Mouse (Mus musculus) central nervous system, embryonic 11.5 days (tissue): Measurements from ENCODE around the gene Smo. TPM values are rescaled to one million over a fixed set of nuclear protein-coding genes. Genes with fewer than 3 reads are reported as not detected.

Experiments
- polyA plus RNA-seq: library from polyadenylated mRNA; depleted of rRNA; stranded (reverse); fragments of >200 nt; gene quantifications from 2 replicates; pipeline ENCODE4 v1.2.3, GENCODE M21; 2012; rRNA removed

Gene Smo
- polyA plus RNA-seq = 64.5 and 82.2 TPM in 2 replicates

GRCm38 (mm10) chr6:29735336-29735688 lies at the start of gene Smo:
TSS of gene Smo (plus strand) at chr6:29735503.

GRCm38 (mm10) chr6:29693953-29694352 lies 41.4 kb upstream of the Smo start, which contains the start of gene Tspan33:
TSS of gene Tspan33 (plus strand) at chr6:29694222.

GRCm38 (mm10) chr6:29767813-29768660 lies 32.7 kb downstream of the Smo start, which contains the start of gene Ahcyl2:
TSS of gene Ahcyl2 (plus strand) at chr6:29768011.

Other genes with a start within 250 kb of the Smo start
- 37.7 and 61.8 TPM in 2 replicates for gene Kcp, start 227.6 kb upstream of the Smo start, polyA plus RNA-seq
- gene Irf5, start 208.9 kb upstream of the Smo start, polyA plus RNA-seq = 1.5 and 4.3 TPM in 2 replicates
- 74.3 and 93.2 TPM in 2 replicates for gene Tnpo3, start 125.6 kb upstream of the Smo start, polyA plus RNA-seq
- 11.5 and 12.0 TPM in 2 replicates for gene Tspan33, start 41.3 kb upstream of the Smo start, polyA plus RNA-seq
- gene Ahcyl2, start 32.5 kb downstream of the Smo start, polyA plus RNA-seq = 17.5 and 23.4 TPM in 2 replicates
- gene Strip2, start 181.5 kb downstream of the Smo start, polyA plus RNA-seq = 0.92 and 1.5 TPM in 2 replicates